In the genomic region with DNA sequence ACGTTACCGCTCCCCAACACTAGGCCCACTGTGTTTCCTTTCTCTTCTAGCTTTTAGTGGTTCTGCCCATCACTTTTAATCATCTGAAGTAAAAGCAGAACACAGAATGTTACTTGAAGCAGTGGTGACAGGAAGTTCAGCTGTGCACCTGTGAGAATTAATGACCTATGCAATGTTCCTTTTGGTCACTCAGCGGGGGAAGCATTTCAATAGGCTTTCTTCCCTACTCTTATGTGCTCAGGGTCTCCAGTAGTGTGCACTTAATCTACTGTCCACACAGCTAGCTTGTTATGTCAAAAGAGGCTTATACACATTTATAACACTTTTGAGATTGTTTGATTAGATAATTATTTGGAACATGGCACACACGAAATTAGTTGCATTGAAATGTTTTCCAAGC, we compare ENCODE assay signal across 27 mouse cellular contexts.
DNase-seq lines count a peak whose midpoint lies in the region; ATAC-seq lines count a peak whose summit lies in the region.
"Had no signal": no experiment of that assay in that cellular context is flagged by ENCODE, and none has a peak within 500 bp of the region (broad histone marks: within the 10 kb centered on the region; RNA-seq: fewer than 3 reads in every experiment).

No protein-coding gene starts in this region.

- DNase-seq in kidney, postnatal 4 days = no peak
- peak; percentile 2 for DNase-seq in retina, embryonic 14.5 days (ENCODE audit: low spot score)
- DNase-seq in retina, postnatal 1 day = no peak
- peak; percentile 42 for DNase-seq in forelimb bud, embryonic 11.5 days (ENCODE audit: low read depth, low spot score)
- DNase-seq in limb, embryonic 11.5 days (ENCODE audit: low spot score) = peak; percentile 25
- no peak for DNase-seq in cerebellum, adult 11-12 months
- no peak for DNase-seq in urinary bladder, postnatal 36 days (ENCODE audit: low spot score in 2 of 2)
- DNase-seq: adrenal gland, adult 8-10 months; adrenal gland, postnatal 25 days; cerebellum, adult 2 months; cerebellum, adult 9-11 months; cerebellum, postnatal 25 days; gastrocnemius, adult 2 months; gastrocnemius, postnatal 14 days; heart, adult 11 months; heart, postnatal 36 days had no signal

- H3K4me1 ChIP-seq in kidney, embryonic 15.5 days = no peaks in the 10 kb centered on the region
- no peaks in the 10 kb centered on the region; the same call in 1 of the 2 replicates for H3K4me1 ChIP-seq in limb, embryonic 11.5 days (ENCODE audit: control insufficient read depth, insufficient read depth, low read length)
- H3K4me1 ChIP-seq: forebrain, embryonic 10.5 days; forebrain, embryonic 13.5 days; hindbrain, embryonic 10.5 days; hindbrain, embryonic 13.5 days had no signal

- no peaks in the 10 kb centered on the region for H3K9me3 ChIP-seq in kidney, embryonic 15.5 days (replicated peaks)
- no peaks in the 10 kb centered on the region for H3K9me3 ChIP-seq in limb, embryonic 11.5 days (ENCODE audit: control insufficient read depth, low read length)
- H3K9me3 ChIP-seq: forebrain, embryonic 10.5 days; forebrain, embryonic 13.5 days; hindbrain, embryonic 10.5 days; hindbrain, embryonic 13.5 days had no signal

- no peak overlapping the region for H3K27ac ChIP-seq in kidney, embryonic 15.5 days
- H3K27ac ChIP-seq in limb, embryonic 11.5 days (replicated peaks; ENCODE audit: low read depth, low read length) = no peak overlapping the region
- H3K27ac ChIP-seq: forebrain, embryonic 10.5 days; forebrain, embryonic 13.5 days; gastrocnemius, adult 2 months; hindbrain, embryonic 10.5 days; hindbrain, embryonic 13.5 days had no signal

- ATAC-seq in kidney, embryonic 15.5 days (replicated peaks; ENCODE audit: low FRiP score) = peak; percentile 78
- peak; percentile 39; the same call in 1 of the 2 replicates for ATAC-seq in limb, embryonic 11.5 days (ENCODE audit: insufficient number of reproducible peaks, low FRiP score, low TSS enrichment, low read depth)
- ATAC-seq: activated CD4-positive, CD25-positive, alpha-beta regulatory T cell, adult 4 months; CD4-positive, CD25-positive, alpha-beta regulatory T cell, adult 4 months; forebrain, embryonic 13.5 days; forebrain, embryonic 16.5 days; hindbrain, embryonic 16.5 days; inflammation-experienced regulatory T-cells, adult 6 months had no signal

- H3K9ac ChIP-seq in kidney, embryonic 15.5 days = no peak overlapping the region
- no peak overlapping the region for H3K9ac ChIP-seq in limb, embryonic 11.5 days (ENCODE audit: low read length)
- H3K9ac ChIP-seq: forebrain, embryonic 13.5 days; hindbrain, embryonic 13.5 days had no signal

- no peak overlapping the region for H3K4me2 ChIP-seq in kidney, embryonic 15.5 days
- no peak overlapping the region for H3K4me2 ChIP-seq in limb, embryonic 11.5 days (ENCODE audit: low read depth, severe bottlenecking)
- H3K4me2 ChIP-seq: forebrain, embryonic 13.5 days; heart, embryonic 11.5 days; hindbrain, embryonic 13.5 days had no signal

- no peaks in the 10 kb centered on the region for H3K27me3 ChIP-seq in kidney, embryonic 15.5 days
- no peaks in the 10 kb centered on the region for H3K27me3 ChIP-seq in limb, embryonic 11.5 days (ENCODE audit: control insufficient read depth, insufficient read depth, low read length)
- H3K27me3 ChIP-seq: forebrain, embryonic 13.5 days; hindbrain, embryonic 13.5 days had no signal

- no peak overlapping the region for H3K4me3 ChIP-seq in kidney, embryonic 15.5 days (replicated peaks)
- no peak overlapping the region for H3K4me3 ChIP-seq in limb, embryonic 11.5 days (ENCODE audit: low read depth, low read length)
- H3K4me3 ChIP-seq: forebrain, embryonic 10.5 days; forebrain, embryonic 13.5 days; gastrocnemius, adult 2 months; hindbrain, embryonic 10.5 days; hindbrain, embryonic 13.5 days had no signal

- H3K36me3 ChIP-seq in kidney, embryonic 15.5 days = no peaks in the 10 kb centered on the region
- no peaks in the 10 kb centered on the region for H3K36me3 ChIP-seq in limb, embryonic 11.5 days (ENCODE audit: control insufficient read depth, insufficient read depth, low read length)
- H3K36me3 ChIP-seq: forebrain, embryonic 10.5 days; hindbrain, embryonic 10.5 days; hindbrain, embryonic 13.5 days had no signal

- WGBS in kidney, embryonic 15.5 days = 38% methylated on average over 4 of the region's 4 CpGs
- 46% methylated on average over 4 of the region's 4 CpGs for WGBS in limb, embryonic 11.5 days

Comparison
In these comparisons a context has a peak if more than half of its experiments do, and no peak if none do; other contexts are left out.
1. DNase-seq: peak in retina, embryonic 14.5 days (single experiment), forelimb bud, embryonic 11.5 days (single experiment) and limb, embryonic 11.5 days (single experiment); none in kidney, postnatal 4 days (0 of 2), retina, postnatal 1 day (single experiment), cerebellum, adult 11-12 months (single experiment) and urinary bladder, postnatal 36 days (0 of 2).